35 mouse cellular contexts compared by ENCODE assay signal in genomic region chr7:46814012-46814411, GRCm38 (mm10). TPM values are rescaled to one million over a fixed set of nuclear protein-coding genes. Genes with fewer than 3 reads are reported as not detected.
"Had no signal": no experiment of that assay in that cellular context is flagged by ENCODE, and none has a peak within 500 bp of the region (broad histone marks: within the 10 kb centered on the region; RNA-seq: fewer than 3 reads in every experiment).

No protein-coding gene starts in this region.

- H3K9ac ChIP-seq: embryonic facial prominence, embryonic 12.5 days; embryonic facial prominence, embryonic 13.5 days; embryonic facial prominence, embryonic 15.5 days; forebrain, embryonic 12.5 days; forebrain, embryonic 13.5 days; forebrain, embryonic 15.5 days; forebrain, postnatal 0 days had no signal

- DNase-seq: cerebellum, adult 2 months; cerebellum, adult 8-10 months; cerebellum, adult 9-10 months; cerebellum, adult 9-11 months; cerebellum, postnatal 10 days; cerebellum, postnatal 14 days; cerebellum, postnatal 25 days; cerebellum, postnatal 36 days; embryo, embryonic 11 days; forebrain, postnatal 0 days; gastrocnemius, adult 2 months; gastrocnemius, postnatal 10 days; gastrocnemius, postnatal 14 days; gastrocnemius, postnatal 25 days; gastrocnemius, postnatal 36 days; heart, adult 11 months; heart, adult 18-20 months; heart, adult 2 months had no signal

- H3K27me3 ChIP-seq: embryonic facial prominence, embryonic 12.5 days; embryonic facial prominence, embryonic 13.5 days; embryonic facial prominence, embryonic 15.5 days; forebrain, embryonic 12.5 days; forebrain, embryonic 13.5 days; forebrain, embryonic 15.5 days had no signal

- H3K4me1 ChIP-seq: embryonic facial prominence, embryonic 10.5 days; embryonic facial prominence, embryonic 12.5 days; embryonic facial prominence, embryonic 13.5 days; embryonic facial prominence, embryonic 15.5 days; forebrain, embryonic 10.5 days; forebrain, embryonic 12.5 days; forebrain, embryonic 13.5 days; forebrain, embryonic 15.5 days had no signal

- H3K4me2 ChIP-seq: embryonic facial prominence, embryonic 12.5 days; embryonic facial prominence, embryonic 13.5 days; embryonic facial prominence, embryonic 15.5 days; forebrain, embryonic 12.5 days; forebrain, embryonic 13.5 days; forebrain, embryonic 15.5 days had no signal

- H3K4me3 ChIP-seq: embryonic facial prominence, embryonic 10.5 days; embryonic facial prominence, embryonic 12.5 days; embryonic facial prominence, embryonic 13.5 days; embryonic facial prominence, embryonic 15.5 days; erythroblast, embryonic 14.5 days; forebrain, embryonic 10.5 days; forebrain, embryonic 12.5 days; forebrain, embryonic 13.5 days; forebrain, embryonic 15.5 days; gastrocnemius, adult 2 months; heart, adult 2 months had no signal

- ATAC-seq: forebrain, embryonic 13.5 days; forebrain, embryonic 14.5 days; forebrain, embryonic 15.5 days; forebrain, embryonic 16.5 days; forebrain, postnatal 0 days had no signal

- H3K27ac ChIP-seq: embryonic facial prominence, embryonic 10.5 days; embryonic facial prominence, embryonic 12.5 days; embryonic facial prominence, embryonic 13.5 days; embryonic facial prominence, embryonic 15.5 days; forebrain, embryonic 10.5 days; forebrain, embryonic 12.5 days; forebrain, embryonic 13.5 days; forebrain, embryonic 15.5 days; gastrocnemius, adult 2 months; heart, adult 2 months had no signal

- H3K9me3 ChIP-seq: embryonic facial prominence, embryonic 10.5 days; embryonic facial prominence, embryonic 12.5 days; embryonic facial prominence, embryonic 13.5 days; embryonic facial prominence, embryonic 15.5 days; forebrain, embryonic 10.5 days; forebrain, embryonic 12.5 days; forebrain, embryonic 13.5 days; forebrain, embryonic 15.5 days had no signal

RNA-seq across cellular contexts. Expression of gene Ldhc, which starts 47.0 kb away (rescaled TPM):
- total RNA-seq: common myeloid progenitor, adult 5-6 weeks; forebrain, postnatal 0 days; gastrocnemius, adult 18-20 months; gastrocnemius, adult 2 months; gastrocnemius, adult 8-10 months; gastrocnemius, postnatal 10 days; gastrocnemius, postnatal 14 days; gastrocnemius, postnatal 25 days; gastrocnemius, postnatal 36 days; gastrocnemius, postnatal 4 days; heart, adult 18-20 months; heart, adult 2 months had no signal
- polyA plus RNA-seq: cerebellum, adult 2 months; embryonic facial prominence, embryonic 11.5 days; embryonic facial prominence, embryonic 12.5 days; embryonic facial prominence, embryonic 13.5 days; embryonic facial prominence, embryonic 15.5 days; forebrain, embryonic 12.5 days; forebrain, embryonic 13.5 days; forebrain, embryonic 14.5 days; forebrain, embryonic 15.5 days; forebrain, postnatal 0 days; frontal cortex, adult 2 months had no signal
